Mouse (Mus musculus): ENCODE measurements around the gene I0C0044D17Rik. TPM values are rescaled to one million over a fixed set of nuclear protein-coding genes. Genes with fewer than 3 reads are reported as not detected.

I0C0044D17Rik gene
- polyA plus RNA-seq, 1 experiment, result not detected

- H3K27me3 ChIP-seq (ENCODE audit: control insufficient read depth, insufficient read depth, low read length), result 0 out of 2 replicates have a peak, but pooled peaks cover 2% of the 10 kb centered on the region
- no peaks in the 10 kb centered on the region; the same call in 1 of the 2 replicates for H3K4me1 ChIP-seq (ENCODE audit: control insufficient read depth, insufficient read depth, insufficient read length)
- WGBS, result 4% methylated on average over 14 of the region's 14 CpGs
- no peaks in the 10 kb centered on the region for H3K36me3 ChIP-seq (ENCODE audit: control insufficient read depth, insufficient read depth, low read length)
- TF ChIP-seq POLR2A (IDR thresholded peaks at IDR 0.05; ENCODE audit: low read depth, low read length) (no peak), CTCF (IDR thresholded peaks at IDR 0.05; ENCODE audit: extremely low read depth, insufficient read depth, insufficient read length, insufficient replicate concordance) (no peak)
- no peak overlapping the region for H3K27ac ChIP-seq (ENCODE audit: insufficient read depth, low read length)
- DNase-seq (ENCODE audit: low read depth in 1 of 2, low spot score in 2 of 2), result no peak
- no peak overlapping the region for H3K4me3 ChIP-seq (ENCODE audit: extremely low read depth, insufficient read depth, insufficient read length)
These were observed 6.8 kb downstream of the I0C0044D17Rik start for GRCm38 (mm10) chr4:98816807-98817183.

- WGBS, result 73% methylated on average over 9 of the region's 9 CpGs
- H3K27ac ChIP-seq (ENCODE audit: insufficient read depth, low read length), result no peak overlapping the region
- H3K4me3 ChIP-seq (ENCODE audit: extremely low read depth, insufficient read depth, insufficient read length), result no peak overlapping the region
These were observed 17.3 kb downstream of the I0C0044D17Rik start for GRCm38 (mm10) chr4:98806306-98806705.

GRCm38 (mm10) chr4:98805291-98806048 lies 18.2 kb downstream of the I0C0044D17Rik start:
- H3K4me3 ChIP-seq (ENCODE audit: extremely low read depth, insufficient read depth, insufficient read length), result no peak overlapping the region
- TF ChIP-seq POLR2A (IDR thresholded peaks at IDR 0.05; ENCODE audit: low read depth, low read length) (no peak), CTCF (IDR thresholded peaks at IDR 0.05; ENCODE audit: extremely low read depth, insufficient read depth, insufficient read length, insufficient replicate concordance) (no peak)

More at GRCm38 (mm10) chr4:98806306-98806705, 17.3 kb downstream of the I0C0044D17Rik start:
- no peak for DNase-seq (ENCODE audit: low read depth in 1 of 2, low spot score in 2 of 2)
- no peaks in the 10 kb centered on the region for H3K27me3 ChIP-seq (ENCODE audit: control insufficient read depth, insufficient read depth, low read length)
- TF ChIP-seq POLR2A (IDR thresholded peaks at IDR 0.05; ENCODE audit: low read depth, low read length) (no peak), CTCF (IDR thresholded peaks at IDR 0.05; ENCODE audit: extremely low read depth, insufficient read depth, insufficient read length, insufficient replicate concordance) (no peak)
- no peaks in the 10 kb centered on the region for H3K4me1 ChIP-seq (ENCODE audit: control insufficient read depth, insufficient read depth, insufficient read length)
- no peaks in the 10 kb centered on the region for H3K36me3 ChIP-seq (ENCODE audit: control insufficient read depth, insufficient read depth, low read length)

GRCm38 (mm10) chr4:98804476-98805134 lies 19.0 kb downstream of the I0C0044D17Rik start:
- Histone ChIP-seq H3K27me3 (ENCODE audit: control insufficient read depth, insufficient read depth, low read length) (no peaks in the 10 kb centered on the region), H3K4me1 (ENCODE audit: control insufficient read depth, insufficient read depth, insufficient read length) (no peaks in the 10 kb centered on the region), H3K27ac (ENCODE audit: insufficient read depth, low read length) (no peak overlapping the region), H3K36me3 (ENCODE audit: control insufficient read depth, insufficient read depth, low read length) (no peaks in the 10 kb centered on the region), H3K4me3 (ENCODE audit: extremely low read depth, insufficient read depth, insufficient read length) (no peak overlapping the region)
- TF ChIP-seq POLR2A (IDR thresholded peaks at IDR 0.05; ENCODE audit: low read depth, low read length), result no peak
- no peak for TF ChIP-seq CTCF (IDR thresholded peaks at IDR 0.05; ENCODE audit: extremely low read depth, insufficient read depth, insufficient read length, insufficient replicate concordance)
- 86% methylated on average over 7 of the region's 7 CpGs for WGBS
- no peak for DNase-seq (ENCODE audit: low read depth in 1 of 2, low spot score in 2 of 2)

More at GRCm38 (mm10) chr4:98805291-98806048, 18.2 kb downstream of the I0C0044D17Rik start:
- DNase-seq (ENCODE audit: low read depth in 1 of 2, low spot score in 2 of 2), result no peak
- no peaks in the 10 kb centered on the region for H3K4me1 ChIP-seq (ENCODE audit: control insufficient read depth, insufficient read depth, insufficient read length)
- no peaks in the 10 kb centered on the region for H3K36me3 ChIP-seq (ENCODE audit: control insufficient read depth, insufficient read depth, low read length)
- WGBS, result 86% methylated on average over 12 of the region's 12 CpGs
- H3K27ac ChIP-seq (ENCODE audit: insufficient read depth, low read length), result no peak overlapping the region
- no peaks in the 10 kb centered on the region for H3K27me3 ChIP-seq (ENCODE audit: control insufficient read depth, insufficient read depth, low read length)

- no peaks in the 10 kb centered on the region for H3K27me3 ChIP-seq (ENCODE audit: control insufficient read depth, insufficient read depth, low read length)
- DNase-seq (ENCODE audit: low read depth in 1 of 2, low spot score in 2 of 2), result no peak
- WGBS, result 93% methylated on average over 11 of the region's 11 CpGs
- H3K36me3 ChIP-seq (ENCODE audit: control insufficient read depth, insufficient read depth, low read length), result no peaks in the 10 kb centered on the region
- no peak overlapping the region for H3K27ac ChIP-seq (ENCODE audit: insufficient read depth, low read length)
- no peak overlapping the region for H3K4me3 ChIP-seq (ENCODE audit: extremely low read depth, insufficient read depth, insufficient read length)
- no peak for TF ChIP-seq POLR2A (IDR thresholded peaks at IDR 0.05; ENCODE audit: low read depth, low read length)
- no peak for TF ChIP-seq CTCF (IDR thresholded peaks at IDR 0.05; ENCODE audit: extremely low read depth, insufficient read depth, insufficient read length, insufficient replicate concordance)
- H3K4me1 ChIP-seq (ENCODE audit: control insufficient read depth, insufficient read depth, insufficient read length), result no peaks in the 10 kb centered on the region
These were observed 21.9 kb downstream of the I0C0044D17Rik start for GRCm38 (mm10) chr4:98801775-98802174.

GRCm38 (mm10) chr4:98800824-98801223 lies 22.8 kb downstream of the I0C0044D17Rik start:
- DNase-seq (ENCODE audit: low read depth in 1 of 2, low spot score in 2 of 2), result no peak
- TF ChIP-seq CTCF (IDR thresholded peaks at IDR 0.05; ENCODE audit: extremely low read depth, insufficient read depth, insufficient read length, insufficient replicate concordance), result no peak
- no peak for TF ChIP-seq POLR2A (IDR thresholded peaks at IDR 0.05; ENCODE audit: low read depth, low read length)
- Histone ChIP-seq H3K27ac (ENCODE audit: insufficient read depth, low read length) (no peak overlapping the region), H3K4me1 (ENCODE audit: control insufficient read depth, insufficient read depth, insufficient read length) (no peaks in the 10 kb centered on the region), H3K36me3 (ENCODE audit: control insufficient read depth, insufficient read depth, low read length) (no peaks in the 10 kb centered on the region), H3K27me3 (ENCODE audit: control insufficient read depth, insufficient read depth, low read length) (no peaks in the 10 kb centered on the region), H3K4me3 (ENCODE audit: extremely low read depth, insufficient read depth, insufficient read length) (no peak overlapping the region)
- 89% methylated on average over 8 of the region's 8 CpGs for whole genome bisulfite sequencing
